Mouse (Mus musculus): Measurements from ENCODE around the gene Mrpl54. TPM values are rescaled to one million over a fixed set of nuclear protein-coding genes. Genes with fewer than 3 reads are reported as not detected.
A peak's percentile ranks its signal among the peaks of the same experiment; 100 is the strongest.

Mrpl54 gene
- polyA plus RNA-seq, 1 experiment from 2014 or later: 249 TPM

DNA sequence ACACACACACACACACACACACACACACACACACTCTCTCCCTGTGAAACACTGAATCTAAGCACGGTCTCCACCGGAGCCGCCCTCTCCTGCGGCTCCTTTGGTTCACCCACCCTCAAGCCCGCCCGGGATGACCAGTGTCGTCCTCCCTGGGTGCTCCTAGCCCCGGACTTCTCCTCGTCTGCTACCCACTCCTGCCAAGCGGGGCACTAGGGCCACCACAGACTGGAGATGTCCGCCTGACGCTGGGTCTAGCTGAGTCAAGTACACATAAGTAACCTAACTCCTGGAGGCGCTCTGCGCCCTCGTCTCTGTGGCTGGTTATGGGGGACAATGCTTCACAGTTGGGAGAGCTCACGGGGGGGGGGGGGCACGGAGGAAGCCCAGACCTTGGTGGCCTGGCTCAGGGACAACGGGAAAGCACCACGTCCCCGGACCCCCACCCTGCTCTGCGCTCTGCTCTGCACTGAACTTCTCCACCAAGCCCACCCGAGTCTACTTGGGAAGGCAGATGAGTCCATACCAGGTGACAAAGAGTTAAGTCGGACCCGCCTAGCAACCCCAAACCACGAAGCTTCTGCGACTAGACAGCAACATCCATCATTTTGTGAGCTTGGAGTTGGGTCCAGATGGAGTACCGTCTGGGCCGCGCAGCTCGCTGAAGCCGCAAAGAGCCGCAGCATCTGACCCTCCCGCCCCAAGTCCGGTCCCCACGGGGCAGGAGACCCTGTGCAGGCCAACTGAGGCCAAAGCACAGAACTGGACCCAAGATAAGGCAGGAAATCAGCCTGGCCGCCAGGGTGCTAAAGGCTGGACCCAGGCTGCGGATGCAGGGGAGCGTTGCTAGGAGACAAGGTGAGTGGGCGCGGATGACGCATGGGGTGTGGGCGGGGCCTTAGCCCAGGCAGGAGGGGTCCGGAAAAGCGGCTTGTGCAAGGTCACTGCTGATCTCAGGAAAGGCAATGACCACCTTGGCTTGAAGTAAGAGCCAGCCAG lies 14.0 kb downstream of the Mrpl54 start, which contains the start of gene Matk:
TSS of gene Matk (plus strand) at position 512 of the 996 bp plus-strand sequence.
- Histone ChIP-seq H3K4me1 (ENCODE audit: control insufficient read depth, insufficient read depth, low read length) (peaks cover 8% of the 10 kb centered on the region), H3K9ac (ENCODE audit: low read depth, low read length) (peak within 1 kb of the TSS; percentile 4; the same call in 1 of the 2 replicates), H3K4me2 (ENCODE audit: low read depth, low read length) (0 out of 2 replicates have a peak within 1 kb of the TSS, but pooled peaks have one; percentile 4), H3K4me3 (ENCODE audit: low read length) (no peak within 1 kb of the TSS), H3K27me3 (replicated peaks; ENCODE audit: control insufficient read depth, insufficient read depth, low read length) (peaks cover 42% of the 10 kb centered on the region), H3K27ac (ENCODE audit: low read length) (no peak within 1 kb of the TSS), H3K9me3 (ENCODE audit: control insufficient read depth, low read length) (no peaks in the 10 kb centered on the region), H3K36me3 (ENCODE audit: control insufficient read depth, insufficient read depth, low read length) (no peaks in the 10 kb centered on the region)
- ATAC-seq: 0 out of 2 replicates have a peak, but pooled peaks have one; percentile 5
- WGBS: 11% methylated on average over 44 of the region's 44 CpGs

DNA sequence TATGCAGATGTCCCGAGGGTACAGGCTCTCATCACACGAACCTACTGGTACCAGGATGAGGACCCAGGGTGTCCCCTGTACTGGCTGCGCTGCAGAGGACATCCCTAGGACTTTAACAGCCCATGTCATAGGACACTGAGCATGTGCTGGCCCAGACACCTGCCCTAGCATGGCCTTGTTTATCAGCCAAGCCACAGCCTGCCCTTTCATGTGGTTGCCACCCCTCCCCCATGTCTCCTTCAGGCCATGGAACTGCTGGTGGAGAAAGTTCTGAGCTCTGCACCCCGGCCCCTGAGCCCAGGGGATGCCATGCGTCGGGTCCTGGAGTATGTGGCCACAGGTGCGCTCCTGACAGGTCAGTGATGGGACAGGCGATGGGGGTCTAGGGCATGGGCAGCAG lies 17.3 kb downstream of the Mrpl54 start:
- 85% methylated on average over 8 of the region's 8 CpGs for WGBS

DNA sequence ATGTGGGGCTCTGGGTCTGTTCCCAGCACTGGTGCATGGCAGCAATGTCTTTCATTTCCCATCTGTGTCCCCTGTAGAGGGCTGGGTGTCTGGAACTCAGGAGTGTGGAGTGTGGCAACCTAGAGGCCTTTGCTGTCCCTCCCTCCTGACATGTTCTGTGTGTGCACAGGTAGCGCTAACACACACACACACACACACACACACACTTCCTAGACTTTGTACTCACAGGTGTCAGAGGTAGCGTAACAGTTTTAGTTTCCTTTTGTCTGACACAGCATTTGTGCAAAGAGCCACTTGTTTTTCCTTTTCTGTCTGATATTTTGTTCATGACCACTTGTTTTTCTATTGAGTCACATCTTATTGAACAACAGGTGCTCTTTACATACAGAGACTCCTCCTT lies 18.9 kb downstream of the Mrpl54 start:
- Histone ChIP-seq H3K27ac (ENCODE audit: low read length) (no peak overlapping the region), H3K36me3 (ENCODE audit: control insufficient read depth, insufficient read depth, low read length) (no peaks in the 10 kb centered on the region)

More for the DNA sequence above, 17.3 kb downstream of the Mrpl54 start:
- Histone ChIP-seq H3K9me3 (ENCODE audit: control insufficient read depth, low read length) (no peaks in the 10 kb centered on the region), H3K9ac (ENCODE audit: low read depth, low read length) (no peak overlapping the region), H3K36me3 (ENCODE audit: control insufficient read depth, insufficient read depth, low read length) (no peaks in the 10 kb centered on the region), H3K4me3 (ENCODE audit: low read length) (no peak overlapping the region), H3K4me1 (ENCODE audit: control insufficient read depth, insufficient read depth, low read length) (0 out of 2 replicates have a peak, but pooled peaks cover 3% of the 10 kb centered on the region), H3K27me3 (replicated peaks; ENCODE audit: control insufficient read depth, insufficient read depth, low read length) (peaks cover 29% of the 10 kb centered on the region), H3K27ac (ENCODE audit: low read length) (no peak overlapping the region), H3K4me2 (ENCODE audit: low read depth, low read length) (no peak overlapping the region)
- ATAC-seq: no peak

DNA sequence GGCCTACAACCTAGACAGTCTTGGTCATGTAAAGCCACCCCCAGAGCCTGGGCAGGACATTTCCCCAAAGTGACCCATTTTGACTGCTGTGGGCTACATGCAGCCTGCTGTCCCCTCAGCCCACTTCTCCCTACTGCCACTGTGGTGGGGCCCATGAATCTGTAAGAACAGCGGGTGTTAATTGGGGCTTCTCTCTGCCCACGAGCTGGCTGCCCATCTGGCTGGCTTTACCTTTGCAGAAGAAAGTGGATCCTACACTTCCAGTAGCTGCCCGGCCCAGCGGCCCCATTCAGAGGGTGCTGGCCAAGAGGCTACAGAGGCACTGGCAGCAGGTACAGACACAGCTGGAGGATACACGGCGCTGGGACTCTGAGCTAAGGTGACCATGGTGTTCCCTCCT lies 21.6 kb downstream of the Mrpl54 start:
- Histone ChIP-seq H3K4me2 (ENCODE audit: low read depth, low read length) (no peak overlapping the region), H3K27ac (ENCODE audit: low read length) (no peak overlapping the region), H3K36me3 (ENCODE audit: control insufficient read depth, insufficient read depth, low read length) (no peaks in the 10 kb centered on the region), H3K9ac (ENCODE audit: low read depth, low read length) (no peak overlapping the region), H3K4me3 (ENCODE audit: low read length) (no peak overlapping the region), H3K4me1 (ENCODE audit: control insufficient read depth, insufficient read depth, low read length) (no peaks in the 10 kb centered on the region), H3K27me3 (replicated peaks; ENCODE audit: control insufficient read depth, insufficient read depth, low read length) (peaks cover 6% of the 10 kb centered on the region), H3K9me3 (ENCODE audit: control insufficient read depth, low read length) (no peaks in the 10 kb centered on the region)
- WGBS: 86% methylated on average over 6 of the region's 6 CpGs
- no peak for ATAC-seq

More for the DNA sequence above, 18.9 kb downstream of the Mrpl54 start:
- Histone ChIP-seq H3K9me3 (ENCODE audit: control insufficient read depth, low read length) (no peaks in the 10 kb centered on the region), H3K4me1 (ENCODE audit: control insufficient read depth, insufficient read depth, low read length) (0 out of 2 replicates have a peak, but pooled peaks cover 3% of the 10 kb centered on the region), H3K4me3 (ENCODE audit: low read length) (no peak overlapping the region), H3K9ac (ENCODE audit: low read depth, low read length) (no peak overlapping the region), H3K27me3 (replicated peaks; ENCODE audit: control insufficient read depth, insufficient read depth, low read length) (peaks cover 14% of the 10 kb centered on the region), H3K4me2 (ENCODE audit: low read depth, low read length) (no peak overlapping the region)
- peak; percentile 20 for ATAC-seq
- WGBS: 74% methylated on average over 2 of the region's 2 CpGs

DNA sequence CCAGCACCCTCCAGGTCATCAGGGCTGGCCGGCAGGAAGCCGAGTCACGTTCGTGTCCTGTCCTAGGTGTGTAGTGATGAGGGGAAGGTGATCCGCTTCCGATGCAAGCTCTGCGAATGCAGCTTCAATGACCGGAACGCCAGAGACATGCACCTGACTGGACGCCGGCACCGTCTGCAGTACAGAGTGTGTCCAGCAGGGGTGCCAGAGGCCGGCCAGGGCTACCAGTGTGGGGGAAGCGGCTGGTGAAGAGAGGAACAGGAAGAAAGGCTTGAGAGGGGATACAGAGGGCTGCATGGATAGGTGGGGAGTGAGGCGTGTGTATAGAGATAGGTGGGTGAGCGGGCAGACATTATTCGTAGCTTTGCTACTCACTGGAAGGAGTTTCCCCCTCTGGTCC lies 22.1 kb downstream of the Mrpl54 start:
- no peaks in the 10 kb centered on the region for H3K9me3 ChIP-seq (ENCODE audit: control insufficient read depth, low read length)
- no peak overlapping the region for H3K27ac ChIP-seq (ENCODE audit: low read length)
- H3K9ac ChIP-seq (ENCODE audit: low read depth, low read length): no peak overlapping the region
- no peak overlapping the region for H3K4me3 ChIP-seq (ENCODE audit: low read length)
- H3K27me3 ChIP-seq (replicated peaks; ENCODE audit: control insufficient read depth, insufficient read depth, low read length): peaks cover 11% of the 10 kb centered on the region
- 11% methylated on average over 17 of the region's 17 CpGs for WGBS
- H3K36me3 ChIP-seq (ENCODE audit: control insufficient read depth, insufficient read depth, low read length): no peaks in the 10 kb centered on the region
- H3K4me1 ChIP-seq (ENCODE audit: control insufficient read depth, insufficient read depth, low read length): no peaks in the 10 kb centered on the region
- ATAC-seq: peak; percentile 69
- H3K4me2 ChIP-seq (ENCODE audit: low read depth, low read length): no peak overlapping the region

DNA sequence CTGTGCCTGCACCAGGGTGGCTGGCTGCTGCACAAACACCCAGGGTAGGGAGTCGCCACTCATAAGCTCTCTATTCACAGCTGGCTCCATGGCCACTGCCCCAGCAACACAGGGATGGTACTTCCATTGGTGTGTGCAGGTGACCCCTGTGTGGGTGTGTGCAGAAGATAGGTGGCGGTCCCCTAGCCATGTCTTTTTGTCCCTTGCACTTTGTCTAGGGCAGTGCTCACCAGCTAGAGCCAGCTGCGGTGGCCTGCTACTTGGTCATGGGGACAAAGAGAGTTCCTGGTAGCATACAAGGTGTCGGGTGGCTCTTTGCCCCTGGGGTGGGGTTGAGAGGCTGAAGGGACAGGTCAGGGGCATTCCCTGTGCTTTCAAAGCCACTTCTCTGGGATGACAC lies 22.6 kb downstream of the Mrpl54 start:
- no peaks in the 10 kb centered on the region for H3K9me3 ChIP-seq (ENCODE audit: control insufficient read depth, low read length)
- WGBS: 69% methylated on average over 4 of the region's 4 CpGs
- no peaks in the 10 kb centered on the region for H3K36me3 ChIP-seq (ENCODE audit: control insufficient read depth, insufficient read depth, low read length)
- H3K4me3 ChIP-seq (ENCODE audit: low read length): no peak overlapping the region
- H3K9ac ChIP-seq (ENCODE audit: low read depth, low read length): no peak overlapping the region
- no peak overlapping the region for H3K4me2 ChIP-seq (ENCODE audit: low read depth, low read length)
- H3K27ac ChIP-seq (ENCODE audit: low read length): no peak overlapping the region
- H3K4me1 ChIP-seq (ENCODE audit: control insufficient read depth, insufficient read depth, low read length): no peaks in the 10 kb centered on the region
- peaks cover 14% of the 10 kb centered on the region for H3K27me3 ChIP-seq (replicated peaks; ENCODE audit: control insufficient read depth, insufficient read depth, low read length)
- ATAC-seq: no peak; the same call in 1 of the 2 replicates

DNA sequence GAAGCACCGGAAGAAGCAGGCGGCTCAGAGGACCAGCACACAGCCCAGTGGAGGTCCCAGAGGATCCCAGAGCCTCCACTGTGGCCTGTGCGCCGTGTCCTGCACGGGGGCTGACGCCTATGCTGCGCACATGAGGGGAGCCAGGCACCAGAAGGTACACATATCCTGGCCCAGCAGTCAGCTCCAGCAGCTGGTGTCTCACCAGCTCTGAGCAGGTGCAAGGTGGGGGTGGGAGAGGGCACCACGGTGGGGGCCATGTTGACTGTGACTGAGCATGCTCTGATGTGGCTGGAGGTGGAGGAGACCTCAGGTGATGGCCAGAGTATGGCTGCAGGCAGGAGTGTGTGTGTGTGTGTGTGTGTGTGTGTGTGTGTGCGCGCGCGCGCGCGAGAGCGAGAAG lies 24.7 kb downstream of the Mrpl54 start:
- no peak overlapping the region for H3K27ac ChIP-seq (ENCODE audit: low read length)
- H3K27me3 ChIP-seq (replicated peaks; ENCODE audit: control insufficient read depth, insufficient read depth, low read length): peaks cover 19% of the 10 kb centered on the region
- H3K4me2 ChIP-seq (ENCODE audit: low read depth, low read length): no peak overlapping the region
- H3K36me3 ChIP-seq (ENCODE audit: control insufficient read depth, insufficient read depth, low read length): no peaks in the 10 kb centered on the region
- 90% methylated on average over 16 of the region's 16 CpGs for WGBS
- H3K4me1 ChIP-seq (ENCODE audit: control insufficient read depth, insufficient read depth, low read length): no peaks in the 10 kb centered on the region
- H3K9ac ChIP-seq (ENCODE audit: low read depth, low read length): no peak overlapping the region
- ATAC-seq: no peak
- no peak overlapping the region for H3K4me3 ChIP-seq (ENCODE audit: low read length)
- no peaks in the 10 kb centered on the region for H3K9me3 ChIP-seq (ENCODE audit: control insufficient read depth, low read length)

DNA sequence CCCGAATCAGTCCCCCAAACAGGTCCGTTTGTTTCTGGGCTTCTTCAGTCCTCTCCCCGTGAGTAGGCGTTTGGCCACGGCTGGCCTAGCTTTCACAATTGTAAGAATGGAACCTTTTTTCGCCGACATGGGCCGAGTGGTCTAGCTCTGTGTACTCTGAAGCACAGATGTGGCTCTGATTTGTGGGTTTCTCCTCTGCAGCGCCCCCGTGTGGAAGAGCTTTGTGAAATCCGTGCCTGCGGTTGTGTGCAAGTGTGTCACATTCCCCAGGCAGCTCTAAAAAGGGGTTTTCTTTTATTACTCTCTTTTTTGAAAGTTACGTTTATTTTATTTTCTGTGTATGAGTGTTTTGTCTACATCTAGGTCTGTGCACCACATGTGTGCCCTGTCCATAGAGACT lies 25.9 kb downstream of the Mrpl54 start:
- H3K36me3 ChIP-seq (ENCODE audit: control insufficient read depth, insufficient read depth, low read length): no peaks in the 10 kb centered on the region
- ATAC-seq: no peak
- no peak overlapping the region for H3K27ac ChIP-seq (ENCODE audit: low read length)
- no peaks in the 10 kb centered on the region for H3K4me1 ChIP-seq (ENCODE audit: control insufficient read depth, insufficient read depth, low read length)
- peaks cover 19% of the 10 kb centered on the region for H3K27me3 ChIP-seq (replicated peaks; ENCODE audit: control insufficient read depth, insufficient read depth, low read length)
- H3K4me2 ChIP-seq (ENCODE audit: low read depth, low read length): no peak overlapping the region
- no peaks in the 10 kb centered on the region for H3K9me3 ChIP-seq (ENCODE audit: control insufficient read depth, low read length)
- H3K9ac ChIP-seq (ENCODE audit: low read depth, low read length): no peak overlapping the region
- H3K4me3 ChIP-seq (ENCODE audit: low read length): no peak overlapping the region
- 28% methylated on average over 13 of the region's 13 CpGs for WGBS

DNA sequence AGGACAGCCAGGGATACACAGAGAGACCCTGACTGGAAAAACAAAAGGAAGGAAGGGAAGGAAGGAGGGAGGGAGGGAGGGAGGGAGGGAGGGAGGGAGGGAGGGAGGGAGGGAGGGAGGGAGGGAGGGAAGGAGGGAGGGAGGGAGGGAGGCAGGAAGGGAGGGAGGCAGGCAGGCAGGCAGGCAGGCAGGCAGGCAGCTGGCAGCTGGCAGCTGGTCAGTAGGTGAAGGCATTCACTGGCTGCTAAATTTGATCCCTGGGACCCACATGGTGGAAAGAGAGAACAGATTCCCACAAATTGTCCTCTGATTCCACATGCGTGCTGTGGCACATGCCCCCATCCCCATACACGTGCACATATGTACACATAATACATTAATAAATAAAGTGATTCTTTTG lies 28.1 kb downstream of the Mrpl54 start:
- WGBS: 84% methylated on average over 2 of the region's 2 CpGs
- Histone ChIP-seq H3K36me3 (ENCODE audit: control insufficient read depth, insufficient read depth, low read length) (no peaks in the 10 kb centered on the region), H3K27ac (ENCODE audit: low read length) (no peak overlapping the region), H3K9ac (ENCODE audit: low read depth, low read length) (no peak overlapping the region), H3K4me1 (ENCODE audit: control insufficient read depth, insufficient read depth, low read length) (peaks cover 7% of the 10 kb centered on the region; the same call in 1 of the 2 replicates), H3K4me3 (ENCODE audit: low read length) (no peak overlapping the region), H3K4me2 (ENCODE audit: low read depth, low read length) (no peak overlapping the region), H3K9me3 (ENCODE audit: control insufficient read depth, low read length) (no peaks in the 10 kb centered on the region), H3K27me3 (replicated peaks; ENCODE audit: control insufficient read depth, insufficient read depth, low read length) (peaks cover 19% of the 10 kb centered on the region)
- ATAC-seq: no peak

Measured in intestine, embryonic 16.5 days (tissue).